Mouse (Mus musculus) cerebellum, adult 9-10 months (tissue): ENCODE results near the gene Zfp473.
"Not testable (repeated sequence)": the region's sequence is repeated elsewhere in the genome, so short reads cannot be mapped to it uniquely, and the experiment has no call there.

Source experiments
- DNase-seq: peaks from one replicate; pipeline ENCODE4 v3.0.0; 2022

The Zfp473 gene

GRCm38 (mm10) chr7:44750950-44751349 lies at the start of gene Zfp473:
Gene Zfp473, minus strand, starts transcription at chr7:44751050.
- not testable (repeated sequence) for DNase-seq

GRCm38 (mm10) chr7:44792781-44793180 lies 41.9 kb upstream of the Zfp473 start:
- DNase-seq, result no peak

DNA sequence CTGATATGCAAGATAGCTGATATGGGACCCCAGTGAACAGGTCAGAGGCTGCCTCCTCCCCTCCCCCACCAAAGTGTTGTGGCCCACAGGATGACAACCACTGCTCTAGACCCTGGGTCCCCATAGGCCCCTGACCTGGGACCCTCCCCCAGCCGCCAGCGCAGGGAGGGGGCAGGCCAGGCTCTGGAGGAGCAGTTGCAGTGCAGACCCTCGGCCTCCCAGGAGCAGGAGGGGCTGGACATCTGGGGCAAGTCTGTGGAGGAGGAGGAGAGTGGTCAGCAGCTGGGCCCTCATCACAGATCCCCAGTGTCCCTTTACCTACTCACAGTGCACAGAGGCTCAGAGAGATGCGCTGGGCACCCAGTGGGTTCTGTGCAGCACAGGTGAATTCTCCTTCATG lies 39.2 kb upstream of the Zfp473 start:
- no peak for DNase-seq

DNA sequence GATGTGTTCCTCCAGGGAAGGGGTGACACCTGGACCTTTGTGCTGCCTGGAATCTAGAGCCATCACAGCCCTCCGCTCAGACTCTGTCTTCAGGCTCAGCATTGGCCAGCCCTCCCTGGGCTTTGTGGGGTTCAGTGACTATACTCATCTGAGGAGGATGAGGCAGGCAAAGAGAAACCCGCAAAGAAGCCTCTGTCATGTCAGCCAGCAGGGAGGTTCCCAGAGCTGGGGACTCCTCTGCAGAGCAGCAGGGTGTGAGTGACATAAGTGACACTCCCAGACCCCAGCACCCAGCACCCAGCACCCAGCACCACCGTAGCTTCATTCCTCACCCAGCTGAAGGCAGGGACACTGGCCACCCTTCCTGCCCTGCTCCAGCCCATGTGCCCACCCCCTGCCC lies 38.7 kb upstream of the Zfp473 start:
- DNase-seq, result no peak

DNA sequence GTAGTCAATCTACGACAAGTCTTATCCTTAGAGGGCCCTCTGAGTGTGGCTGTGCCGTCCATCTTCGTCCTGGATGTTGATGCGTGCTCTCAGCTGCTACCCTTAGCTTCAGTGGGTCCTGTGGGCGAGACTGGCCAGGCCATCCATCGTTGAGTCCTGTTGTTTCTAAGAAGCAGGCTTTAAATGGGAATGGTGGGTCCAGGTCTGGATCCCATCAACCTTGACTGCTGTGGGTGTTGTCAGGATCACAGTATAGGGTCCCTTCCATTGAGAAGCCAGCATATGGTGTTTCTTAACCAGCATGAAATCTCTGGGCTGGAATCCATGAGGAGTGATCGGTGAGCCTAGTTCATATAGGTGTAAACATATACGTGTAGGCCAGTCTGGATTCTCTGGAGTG lies 29.3 kb upstream of the Zfp473 start:
- no peak for DNase-seq

DNA sequence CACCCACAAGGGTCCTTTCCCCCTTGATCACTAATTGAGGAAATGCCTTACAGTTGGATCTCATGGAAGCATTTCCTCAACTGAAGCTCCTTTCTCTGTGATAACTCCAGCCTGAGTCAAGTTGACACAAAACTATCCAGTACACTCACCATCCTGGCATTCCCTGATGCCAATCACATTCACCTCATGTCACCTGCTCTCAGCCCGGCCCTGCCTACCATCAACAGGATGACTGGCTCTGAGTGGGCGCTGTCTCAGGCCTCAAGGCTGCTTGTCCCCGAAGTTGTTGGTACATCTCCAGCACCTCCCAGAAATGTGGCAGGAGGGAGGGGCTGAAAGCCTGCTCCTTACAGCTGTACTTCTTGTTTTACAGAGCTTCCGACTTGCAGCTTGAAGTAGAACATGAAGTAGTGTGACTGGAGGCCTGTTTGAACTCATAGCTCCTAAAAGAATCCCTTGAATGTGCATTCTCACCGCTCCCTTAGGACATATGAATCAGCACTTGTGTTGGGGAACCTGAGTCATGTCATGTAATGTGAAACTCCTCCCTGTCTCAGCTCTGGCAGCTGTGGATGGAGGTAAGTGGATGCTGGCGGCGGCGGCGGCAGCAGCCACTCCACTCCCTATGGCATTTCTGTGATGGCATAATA lies 26.1 kb upstream of the Zfp473 start:
- no peak for DNase-seq

GRCm38 (mm10) chr7:44772591-44773204 lies 21.8 kb upstream of the Zfp473 start:
- no peak for DNase-seq

DNA sequence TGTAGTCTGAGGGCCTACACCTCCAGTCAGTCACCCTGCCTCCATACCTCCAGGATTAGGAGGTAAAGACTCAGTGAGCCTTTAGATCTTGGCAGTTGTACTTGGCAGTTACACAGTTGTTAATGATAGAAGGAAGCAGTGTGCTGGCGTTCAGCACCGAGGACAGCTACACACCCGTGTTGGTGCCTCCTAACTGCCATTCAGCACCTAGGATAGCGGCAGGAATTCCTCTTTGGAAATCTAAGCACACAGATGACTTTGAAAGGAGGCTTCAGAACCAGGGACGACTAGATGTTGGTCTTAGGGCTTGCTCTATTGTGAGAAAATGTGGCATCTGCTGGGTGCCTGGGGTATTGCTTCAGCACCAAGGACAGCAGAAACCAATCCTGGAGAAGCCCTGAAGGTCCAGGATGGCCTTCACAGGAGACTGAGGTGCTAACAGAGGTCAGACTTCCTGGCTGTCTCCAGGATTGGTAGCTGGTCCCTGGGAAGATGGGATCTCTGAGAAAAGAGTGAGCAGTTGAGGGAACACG lies 19.3 kb upstream of the Zfp473 start:
- DNase-seq, result no peak

DNA sequence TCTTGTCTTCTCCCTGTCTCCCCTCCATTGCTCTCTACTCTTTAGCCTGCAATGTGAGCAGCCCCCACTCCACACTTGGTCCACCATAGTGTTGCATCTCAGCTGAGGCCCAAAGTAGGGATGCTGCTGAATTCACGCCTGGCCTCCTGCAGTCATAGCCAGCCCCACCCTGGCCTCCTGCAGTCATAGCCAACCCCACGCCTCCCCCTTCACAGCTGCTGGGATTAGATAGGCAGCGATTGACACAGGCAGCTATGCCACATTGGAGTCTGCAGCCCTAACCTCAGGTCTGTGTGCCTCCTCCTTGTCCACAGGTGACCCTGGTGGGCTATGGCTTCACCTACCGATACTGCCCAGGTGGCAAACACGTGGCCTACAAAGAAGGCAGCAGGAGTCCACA lies 17.3 kb upstream of the Zfp473 start:
- DNase-seq, result no peak

- DNase-seq, result no peak
Observed at GRCm38 (mm10) chr7:44760366-44760765, 9.5 kb upstream of the Zfp473 start.

DNA sequence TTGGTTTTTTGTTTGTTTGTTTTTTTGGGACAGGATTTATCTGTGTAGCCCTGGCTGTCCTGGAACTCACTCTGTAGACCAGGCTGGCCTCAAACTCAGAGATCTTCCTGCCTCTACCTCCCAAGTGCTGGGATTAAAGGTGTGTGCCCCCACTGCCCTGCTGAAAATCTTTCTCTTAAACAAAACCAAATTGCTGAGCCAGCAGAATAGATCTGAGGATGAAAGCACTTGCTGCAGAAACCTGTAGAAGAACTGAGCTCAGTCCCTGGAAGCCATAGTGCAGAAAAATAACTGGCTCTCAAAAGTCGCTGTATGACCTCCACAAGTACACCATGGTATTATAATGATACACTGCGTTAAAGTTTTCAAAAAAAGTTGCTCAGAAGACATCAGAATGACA lies 6.3 kb upstream of the Zfp473 start:
- DNase-seq, result no peak

DNA sequence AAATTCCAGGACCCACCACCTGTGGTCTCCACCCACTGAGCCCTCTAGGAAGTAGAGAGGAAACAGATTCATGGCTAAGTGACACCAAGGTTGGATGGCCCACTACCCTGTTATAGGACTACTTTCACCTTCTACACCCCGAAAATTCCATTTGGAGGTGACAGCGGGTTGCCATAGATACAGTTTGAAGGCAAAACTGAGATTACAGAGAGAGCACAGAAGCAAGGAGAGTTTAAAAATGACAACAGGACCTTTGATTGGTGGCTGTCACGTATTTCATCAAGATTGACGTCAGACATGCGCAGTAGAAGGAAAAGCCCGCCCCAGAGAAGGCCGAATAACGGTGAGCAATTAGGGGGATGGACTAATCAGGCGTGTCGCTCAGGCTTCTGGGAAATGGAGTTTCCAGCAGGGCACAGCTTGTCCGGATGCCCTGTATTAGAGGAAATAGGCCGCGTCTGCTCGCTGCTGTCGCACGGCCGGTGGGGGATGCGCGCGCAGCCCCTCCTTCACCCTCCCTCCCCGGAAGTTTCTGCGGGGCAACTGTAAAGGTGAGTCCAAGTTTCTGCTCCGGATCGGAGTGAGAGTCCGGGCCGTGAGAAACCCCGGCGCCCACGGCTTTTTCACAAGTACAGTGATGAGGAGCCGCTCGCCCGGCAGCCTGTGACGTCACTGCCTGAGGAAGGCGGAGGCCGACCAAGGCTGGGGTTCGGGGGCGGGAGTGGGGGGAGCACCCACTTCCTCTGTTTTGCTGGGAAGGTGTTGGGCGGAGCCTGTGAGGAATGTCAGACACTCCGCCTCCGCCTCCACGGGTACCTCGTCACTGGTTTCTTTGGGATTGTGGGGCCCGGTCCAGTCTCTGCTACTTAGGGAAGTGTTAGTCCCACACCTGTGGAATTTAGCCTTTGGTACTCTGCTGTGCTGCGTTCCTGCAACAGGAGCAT lies 2.5 kb downstream of the Zfp473 start, which contains the start of gene Vrk3:
Vrk3 (plus strand) TSS at position 313 of the 944 bp plus-strand sequence.
- peak; percentile 98 for DNase-seq

- DNase-seq, result peak; percentile 29
Observed at GRCm38 (mm10) chr7:44747115-44747514, 3.7 kb downstream of the Zfp473 start.

DNA sequence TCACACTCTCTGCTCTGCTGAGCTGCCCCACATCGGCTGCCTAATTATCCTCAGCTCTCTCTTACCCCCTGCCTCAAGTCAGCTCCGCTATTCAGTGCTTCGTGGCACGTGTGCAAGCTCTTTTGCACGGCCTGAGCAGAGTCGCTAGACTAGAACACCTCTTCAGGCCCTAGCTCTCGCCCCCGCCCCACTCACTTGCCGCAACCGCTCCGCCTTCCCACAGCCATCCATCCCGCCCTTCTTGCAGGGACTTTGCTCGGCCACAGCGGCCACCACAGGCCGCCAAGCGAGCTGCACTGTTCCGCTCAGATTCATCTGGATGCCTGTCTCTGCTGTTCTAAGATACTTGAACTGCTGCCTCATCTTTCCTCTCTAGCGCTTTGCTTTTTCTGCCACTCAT lies 5.8 kb downstream of the Zfp473 start:
- peak; percentile 68 for DNase-seq

DNA sequence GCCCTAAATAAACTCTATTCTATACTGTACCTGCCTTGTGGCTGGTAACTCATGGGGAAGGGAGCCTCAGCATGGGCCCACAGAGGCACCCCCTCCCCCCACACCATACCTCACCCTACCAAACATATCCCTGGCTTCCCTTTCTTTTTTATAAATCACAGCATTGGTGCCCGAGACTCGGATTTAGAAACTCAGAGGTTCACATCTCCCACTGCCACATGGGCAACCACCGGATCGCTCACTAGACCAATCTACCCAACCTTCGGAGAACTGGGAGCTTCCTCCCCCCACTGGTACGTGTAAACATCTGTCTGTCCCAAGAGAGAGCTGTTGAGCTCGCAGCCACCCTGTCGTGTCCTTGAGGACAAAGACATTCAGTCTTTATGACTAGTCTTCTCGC lies 6.6 kb downstream of the Zfp473 start:
- DNase-seq, result no peak

GRCm38 (mm10) chr7:44741361-44741760 lies 9.5 kb downstream of the Zfp473 start:
- DNase-seq, result no peak

DNA sequence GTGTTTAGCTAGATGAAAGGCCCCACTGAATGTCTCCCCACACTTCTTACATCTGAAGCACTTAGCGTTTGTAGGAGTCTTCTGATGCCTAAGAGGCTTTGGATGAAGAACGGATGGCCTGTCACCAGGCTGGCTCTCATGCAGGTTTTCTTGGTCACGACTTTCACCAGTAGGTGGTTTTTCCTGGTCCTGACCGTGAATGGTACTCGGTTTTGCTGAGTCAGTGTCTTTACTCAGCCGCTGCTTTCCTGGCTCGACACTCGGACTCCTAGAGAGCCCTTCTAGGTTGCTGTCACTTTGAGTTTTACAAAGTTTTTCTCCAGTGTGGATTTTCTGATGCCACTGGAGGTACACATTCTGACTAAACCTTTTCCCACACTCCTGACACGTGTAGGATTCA lies 17.1 kb downstream of the Zfp473 start:
- DNase-seq, result no peak

- DNase-seq, result no peak
Observed at GRCm38 (mm10) chr7:44728082-44728975, 22.5 kb downstream of the Zfp473 start.

- no peak for DNase-seq
Observed at GRCm38 (mm10) chr7:44727151-44727550, 23.7 kb downstream of the Zfp473 start.

DNA sequence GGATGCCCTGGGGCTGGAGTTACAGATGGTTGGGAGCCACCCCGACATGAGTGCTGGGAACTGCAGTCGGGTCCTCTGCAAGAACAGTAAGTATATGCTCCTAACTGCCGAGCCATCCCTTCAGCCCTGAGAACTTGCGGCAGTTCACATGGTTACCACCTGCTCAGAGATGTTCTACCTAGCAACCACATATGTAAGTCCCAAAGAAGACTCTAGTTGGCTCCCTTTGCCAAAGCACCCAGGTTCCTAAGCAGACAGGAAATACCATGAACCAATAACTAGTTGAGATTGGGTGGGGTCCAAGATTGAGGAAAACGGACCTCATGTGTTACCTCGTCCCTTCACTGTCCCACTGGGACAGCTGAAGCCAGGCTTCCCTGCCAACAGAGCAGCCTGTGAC lies 24.5 kb downstream of the Zfp473 start:
- no peak for DNase-seq

DNA sequence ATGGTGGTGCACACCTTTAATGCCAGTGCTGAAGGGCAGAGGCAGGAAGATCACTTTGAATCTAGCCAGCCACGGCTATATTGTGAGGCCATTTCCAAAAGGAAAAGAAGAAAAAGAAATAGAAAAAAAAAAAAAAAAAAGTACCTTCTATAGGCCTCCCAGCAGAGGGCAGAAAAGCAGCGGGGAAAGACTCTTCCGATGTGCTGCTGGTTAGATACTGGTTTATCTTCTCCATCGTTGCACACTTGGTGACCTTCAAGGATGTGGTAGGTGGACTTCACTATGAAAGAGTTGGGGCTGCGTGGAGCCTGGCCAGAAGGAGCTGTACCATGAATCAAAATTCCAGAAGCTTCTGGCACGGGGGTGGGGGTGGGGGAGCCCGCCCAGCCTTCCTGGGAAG lies 26.5 kb downstream of the Zfp473 start:
- DNase-seq, result no peak

- no peak for DNase-seq
Observed at GRCm38 (mm10) chr7:44722058-44722457, 28.8 kb downstream of the Zfp473 start.
